Mouse (Mus musculus) forebrain, embryonic 16.5 days (tissue): ENCODE measurements around the gene Mrtfb. TPM values are rescaled to one million over a fixed set of nuclear protein-coding genes. Genes with fewer than 3 reads are reported as not detected.
A peak's percentile ranks its signal among the peaks of the same experiment; 100 is the strongest.

Source experiments
- ATAC-seq: fragments of 200-750 bp; cut with Nextera tagmentation; 2 replicates; pipeline ENCODE4 v1.8.0; 2017; ENCODE audit warnings: mild to moderate bottlenecking, moderate library complexity
- H3K27ac ChIP-seq: fragments of 300-500 bp; sonication (generic); 2 replicates; pipeline ENCODE4 v1.5.1; 2014; ENCODE audit warnings: low read length, control low read depth
- H3K27me3 ChIP-seq: fragments of 300-500 bp; sonication (generic); replicated peaks from 2 replicates; pipeline ENCODE4 v1.6.1; 2014; ENCODE audit warnings: low read length; ENCODE audit not compliant: control insufficient read depth, insufficient read depth
- H3K36me3 ChIP-seq: fragments of 300-500 bp; sonication (generic); 2 replicates; pipeline ENCODE4 v1.6.1; 2014; ENCODE audit not compliant: control insufficient read depth, insufficient read depth
- H3K4me1 ChIP-seq: fragments of 300-500 bp; sonication (generic); replicated peaks from 2 replicates; pipeline ENCODE4 v1.6.1; 2014; ENCODE audit warnings: low read length; ENCODE audit not compliant: control insufficient read depth, insufficient read depth
- H3K4me2 ChIP-seq: fragments of 300-500 bp; sonication (generic); 2 replicates; pipeline ENCODE4 v1.6.1; 2014; ENCODE audit warnings: mild to moderate bottlenecking, low read length, control low read depth
- H3K4me3 ChIP-seq: fragments of 300-500 bp; sonication (generic); replicated peaks from 2 replicates; pipeline ENCODE4 v1.5.1; 2014; ENCODE audit warnings: mild to moderate bottlenecking, low read length, control low read depth
- H3K9ac ChIP-seq: fragments of 300-500 bp; sonication (generic); replicated peaks from 2 replicates; pipeline ENCODE4 v1.6.1; 2014; ENCODE audit warnings: low read depth, low read length, control low read depth
- H3K9me3 ChIP-seq: fragments of 300-500 bp; sonication (generic); 2 replicates; pipeline ENCODE4 v1.6.1; 2016; ENCODE audit warnings: low read length; ENCODE audit not compliant: control insufficient read depth
- WGBS: fragments of 180-500 bp; shearing (Covaris S2); extraction: QIAGEN DNeasy Blood & Tissue Kit; methylation state at CpG from one replicate; pipeline ENCODE4 v1.1.7; 2014; 5-methylcytosine and 5-hydroxymethylcytosine counted together
- polyA plus RNA-seq: library from polyadenylated mRNA; unstranded; fragments of >200 nt; fragmentation: Nextera tagmentation; extraction: Ambion mirVana; gene quantifications from 2 replicates; pipeline ENCODE4 v1.2.1, GENCODE M21; 2015

The Mrtfb gene
- polyA plus RNA-seq, 1 experiment from 2014 or later, result 16.4 TPM

DNA sequence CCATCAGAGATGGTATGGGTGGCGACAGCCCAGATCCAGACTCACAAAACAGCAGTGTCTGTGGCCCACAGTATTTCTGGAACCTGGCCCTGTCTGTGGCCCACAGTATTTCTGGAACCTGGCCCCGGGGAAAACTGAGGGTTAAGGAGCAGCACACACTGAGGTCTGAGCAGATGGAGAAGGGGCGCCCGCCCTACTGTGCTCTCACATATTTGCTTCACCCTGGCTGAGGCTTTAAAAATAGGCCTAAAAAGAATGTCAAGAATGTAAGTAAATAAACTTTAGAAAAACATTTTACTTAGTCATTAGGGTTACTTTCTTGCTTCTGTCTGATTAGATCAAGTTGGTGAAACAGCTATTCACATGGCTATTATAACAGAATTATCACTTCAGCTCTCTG lies 131.0 kb downstream of the Mrtfb start:
- H3K4me3 ChIP-seq, result no peak overlapping the region
- no peak for ATAC-seq
- no peak overlapping the region for H3K27ac ChIP-seq
- no peaks in the 10 kb centered on the region; the same call in 1 of the 2 replicates for H3K36me3 ChIP-seq
- WGBS, result 90% methylated on average over 4 of the region's 4 CpGs
- no peak overlapping the region for H3K4me2 ChIP-seq
- H3K9ac ChIP-seq, result no peak overlapping the region
- no peaks in the 10 kb centered on the region for H3K27me3 ChIP-seq
- no peaks in the 10 kb centered on the region for H3K4me1 ChIP-seq
- no peaks in the 10 kb centered on the region for H3K9me3 ChIP-seq

DNA sequence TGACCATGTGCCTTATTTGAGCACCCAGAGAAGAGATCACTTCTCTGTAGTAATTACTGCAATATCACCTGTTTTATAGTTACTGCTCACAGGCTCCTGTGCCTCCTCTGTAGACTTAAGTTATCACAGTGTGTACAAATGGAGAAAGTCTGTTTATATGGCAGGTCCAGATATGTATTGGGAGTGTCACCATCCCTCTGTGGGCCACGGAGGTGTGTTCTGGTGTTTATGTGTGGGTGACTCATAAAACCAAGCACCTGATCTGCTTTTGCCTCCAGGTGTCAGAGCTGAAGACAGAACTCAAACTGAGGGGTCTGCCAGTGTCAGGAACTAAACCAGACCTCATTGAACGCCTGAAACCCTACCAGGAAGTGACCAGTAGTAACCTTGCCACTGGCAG lies 144.1 kb downstream of the Mrtfb start:
- no peak overlapping the region for H3K4me3 ChIP-seq
- no peak overlapping the region for H3K27ac ChIP-seq
- H3K36me3 ChIP-seq, result peaks cover 14% of the 10 kb centered on the region
- no peaks in the 10 kb centered on the region for H3K4me1 ChIP-seq
- no peaks in the 10 kb centered on the region for H3K27me3 ChIP-seq
- no peaks in the 10 kb centered on the region for H3K9me3 ChIP-seq
- H3K9ac ChIP-seq, result no peak overlapping the region
- WGBS, result 82% methylated on average over 2 of the region's 2 CpGs
- ATAC-seq, result no peak
- no peak overlapping the region for H3K4me2 ChIP-seq

DNA sequence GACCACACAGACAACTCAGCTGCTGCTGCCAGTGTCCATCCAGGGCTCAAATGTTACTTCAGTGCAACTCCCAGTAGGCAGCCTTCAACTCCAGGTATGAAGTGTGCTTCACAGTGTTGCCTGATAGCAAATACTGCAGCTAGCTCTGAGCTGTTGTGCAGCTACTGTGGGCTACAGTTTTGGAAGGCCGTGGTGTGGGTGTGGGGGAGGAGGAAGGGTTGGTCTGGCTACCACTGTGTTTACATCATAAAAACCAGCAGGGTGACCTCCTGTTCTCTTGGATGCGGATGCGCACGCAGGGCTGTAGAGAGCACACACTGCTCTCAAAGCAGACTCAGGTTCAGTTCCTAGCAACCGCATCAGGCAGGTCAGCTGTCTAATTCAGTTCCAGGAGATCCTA lies 145.3 kb downstream of the Mrtfb start:
- no peak overlapping the region for H3K9ac ChIP-seq
- H3K4me1 ChIP-seq, result no peaks in the 10 kb centered on the region
- no peak overlapping the region for H3K4me2 ChIP-seq
- no peak overlapping the region for H3K4me3 ChIP-seq
- no peaks in the 10 kb centered on the region for H3K9me3 ChIP-seq
- H3K27ac ChIP-seq, result no peak overlapping the region
- 91% methylated on average over 5 of the region's 5 CpGs for WGBS
- no peaks in the 10 kb centered on the region for H3K27me3 ChIP-seq
- peaks cover 10% of the 10 kb centered on the region; the same call in 1 of the 2 replicates for H3K36me3 ChIP-seq
- no peak for ATAC-seq

DNA sequence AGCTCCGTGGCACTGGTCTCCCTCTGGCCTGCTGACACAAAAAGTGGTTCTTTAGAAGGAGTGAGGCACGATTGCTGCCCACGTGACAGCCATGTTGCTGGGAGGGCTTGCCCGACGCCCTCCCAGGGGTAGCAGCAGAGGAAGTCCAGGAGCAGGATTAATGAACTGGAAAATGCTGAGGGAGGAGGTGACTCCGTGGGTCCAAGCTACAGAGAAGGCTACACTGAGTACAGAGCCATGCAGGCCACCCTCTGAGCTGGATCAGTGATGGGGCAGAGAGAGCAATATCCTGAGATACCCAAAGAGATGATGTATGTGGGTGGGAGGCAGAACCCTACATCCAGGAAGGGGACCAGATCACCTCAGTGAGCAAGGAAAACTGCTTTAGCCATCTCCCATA lies 148.4 kb downstream of the Mrtfb start:
- no peak overlapping the region for H3K4me3 ChIP-seq
- 80% methylated on average over 6 of the region's 6 CpGs for WGBS
- H3K4me2 ChIP-seq, result no peak overlapping the region
- no peak overlapping the region for H3K27ac ChIP-seq
- H3K9me3 ChIP-seq, result no peaks in the 10 kb centered on the region
- ATAC-seq, result no peak
- no peak overlapping the region for H3K9ac ChIP-seq
- no peaks in the 10 kb centered on the region for H3K4me1 ChIP-seq
- H3K36me3 ChIP-seq, result peaks cover 12% of the 10 kb centered on the region; the same call in 1 of the 2 replicates
- no peaks in the 10 kb centered on the region for H3K27me3 ChIP-seq

DNA sequence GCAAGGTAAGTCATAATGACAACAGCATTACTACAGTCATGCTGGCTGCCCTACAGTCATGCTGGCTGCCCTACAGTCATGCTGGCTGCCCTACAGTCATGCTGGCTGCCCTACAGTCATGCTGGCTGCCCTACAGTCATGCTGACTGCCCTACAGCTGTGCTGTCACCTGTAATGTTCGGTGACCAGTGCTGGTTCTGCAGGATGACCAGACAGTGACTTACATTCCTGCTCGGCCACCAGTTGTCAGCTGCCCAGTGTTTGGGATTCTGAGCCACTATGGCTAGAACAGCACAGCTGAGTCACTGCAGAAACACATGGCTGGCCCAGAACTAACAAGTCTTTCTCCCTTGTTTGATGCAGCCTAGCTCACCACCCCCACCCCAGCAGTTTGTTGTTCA lies 149.1 kb downstream of the Mrtfb start:
- Histone ChIP-seq H3K9ac (no peak overlapping the region), H3K27ac (no peak overlapping the region), H3K4me2 (no peak overlapping the region), H3K4me3 (no peak overlapping the region), H3K27me3 (no peaks in the 10 kb centered on the region), H3K9me3 (no peaks in the 10 kb centered on the region), H3K36me3 (peaks cover 12% of the 10 kb centered on the region; the same call in 1 of the 2 replicates), H3K4me1 (no peaks in the 10 kb centered on the region)
- no peak for ATAC-seq
- WGBS, result 87% methylated on average over 2 of the region's 2 CpGs

DNA sequence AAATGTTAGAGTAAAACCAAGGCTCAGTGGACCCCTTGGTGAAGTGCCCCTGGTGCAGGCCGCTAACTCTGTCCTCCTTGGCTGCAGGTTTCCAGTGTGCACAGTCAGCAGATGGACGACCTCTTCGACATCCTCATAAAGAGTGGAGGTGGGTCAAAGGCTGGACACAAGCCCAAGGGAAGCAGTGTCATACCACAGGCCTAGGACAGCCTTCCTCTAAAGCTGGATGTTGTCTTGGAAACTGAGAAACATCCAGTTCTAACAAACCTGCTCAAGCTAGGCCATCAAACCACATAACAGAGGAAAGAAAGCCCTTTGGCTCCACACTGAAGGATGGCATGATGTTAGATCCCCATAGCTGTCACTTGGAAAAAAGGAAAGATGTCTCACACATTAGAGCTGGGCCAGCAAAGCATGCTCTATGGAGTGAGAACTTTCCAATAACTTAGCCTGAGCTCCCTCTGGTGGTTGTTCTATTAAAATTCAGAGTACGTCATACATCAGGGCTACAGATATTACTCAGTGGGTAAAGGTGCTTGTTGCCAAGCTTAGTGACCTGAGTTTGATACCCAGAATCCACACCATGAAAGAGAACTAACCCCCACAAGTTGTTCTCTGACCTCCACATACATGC lies 153.4 kb downstream of the Mrtfb start:
- Histone ChIP-seq H3K36me3 (peaks cover 10% of the 10 kb centered on the region), H3K9me3 (no peaks in the 10 kb centered on the region), H3K4me3 (no peak overlapping the region), H3K27me3 (no peaks in the 10 kb centered on the region), H3K4me1 (no peaks in the 10 kb centered on the region), H3K9ac (no peak overlapping the region), H3K4me2 (no peak overlapping the region), H3K27ac (no peak overlapping the region)
- 79% methylated on average over 4 of the region's 4 CpGs for WGBS
- peak; percentile 92 for ATAC-seq

DNA sequence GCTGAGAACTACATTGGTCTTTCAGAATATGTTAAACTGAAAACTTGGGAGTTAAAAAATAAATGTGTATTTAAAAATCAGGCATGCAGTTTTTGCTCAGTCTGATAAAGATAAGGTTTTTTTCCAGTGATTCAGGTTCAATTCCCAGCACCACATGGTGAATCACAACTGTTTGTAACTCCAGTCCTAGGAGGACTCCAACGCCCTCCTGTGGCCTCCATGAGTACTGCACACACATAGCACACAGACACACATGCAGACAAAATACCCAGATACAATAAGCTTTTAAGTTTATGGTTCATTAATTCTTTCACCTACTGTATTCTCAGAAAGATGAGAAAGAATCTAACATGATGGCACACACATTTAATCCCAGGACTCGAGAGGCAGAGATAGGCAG lies 154.5 kb downstream of the Mrtfb start:
- no peak overlapping the region for H3K27ac ChIP-seq
- H3K4me2 ChIP-seq, result no peak overlapping the region
- no peaks in the 10 kb centered on the region for H3K4me1 ChIP-seq
- no peak overlapping the region for H3K9ac ChIP-seq
- peaks cover 10% of the 10 kb centered on the region for H3K36me3 ChIP-seq
- H3K9me3 ChIP-seq, result no peaks in the 10 kb centered on the region
- ATAC-seq, result no peak
- no peaks in the 10 kb centered on the region for H3K27me3 ChIP-seq
- WGBS, result 94% methylated on average over 2 of the region's 2 CpGs
- no peak overlapping the region for H3K4me3 ChIP-seq

DNA sequence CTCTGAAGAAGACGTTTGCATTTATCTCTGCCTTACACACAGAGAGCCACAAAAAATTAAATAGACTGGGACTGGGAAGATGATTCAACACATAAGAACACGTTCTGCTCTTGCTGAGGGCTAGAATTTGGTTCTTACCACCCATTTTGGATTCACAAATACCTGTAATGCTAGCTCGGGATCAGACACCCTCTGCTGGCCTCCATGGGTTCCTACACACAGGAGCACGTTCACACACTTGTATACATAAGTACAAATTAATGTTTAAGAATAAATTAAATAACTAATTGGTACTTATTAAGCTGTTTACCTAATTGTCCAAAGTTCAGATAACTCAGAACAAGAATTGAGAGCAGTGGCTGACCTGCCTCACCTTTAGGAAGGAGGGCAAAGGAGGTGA lies 155.2 kb downstream of the Mrtfb start:
- Histone ChIP-seq H3K36me3 (peaks cover 10% of the 10 kb centered on the region), H3K4me3 (no peak overlapping the region), H3K9me3 (no peaks in the 10 kb centered on the region), H3K27me3 (no peaks in the 10 kb centered on the region), H3K4me1 (no peaks in the 10 kb centered on the region), H3K9ac (no peak overlapping the region), H3K4me2 (no peak overlapping the region), H3K27ac (no peak overlapping the region)
- 93% methylated on average over 4 of the region's 4 CpGs for whole genome bisulfite sequencing
- ATAC-seq, result no peak

DNA sequence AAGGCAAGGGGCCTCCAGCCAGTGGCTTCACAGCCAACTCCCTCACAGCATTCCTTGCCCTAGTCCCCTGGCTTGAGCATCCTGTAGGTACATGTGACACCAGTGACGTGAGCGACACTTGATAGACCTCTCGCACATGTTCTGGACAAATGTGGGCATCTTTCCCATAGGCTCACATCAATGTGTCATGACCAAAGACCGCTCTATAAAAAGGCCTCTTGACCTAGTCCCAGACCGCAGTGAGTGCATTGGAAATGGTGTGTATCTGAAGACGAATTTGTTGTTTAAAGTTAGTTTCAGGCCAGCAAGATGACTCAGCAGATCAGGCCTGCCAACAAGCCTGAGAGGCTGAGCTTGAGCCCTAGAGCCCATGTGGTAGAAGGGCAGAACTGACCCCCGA lies 158.3 kb downstream of the Mrtfb start:
- no peaks in the 10 kb centered on the region for H3K9me3 ChIP-seq
- no peak for ATAC-seq
- 94% methylated on average over 7 of the region's 7 CpGs for WGBS

DNA sequence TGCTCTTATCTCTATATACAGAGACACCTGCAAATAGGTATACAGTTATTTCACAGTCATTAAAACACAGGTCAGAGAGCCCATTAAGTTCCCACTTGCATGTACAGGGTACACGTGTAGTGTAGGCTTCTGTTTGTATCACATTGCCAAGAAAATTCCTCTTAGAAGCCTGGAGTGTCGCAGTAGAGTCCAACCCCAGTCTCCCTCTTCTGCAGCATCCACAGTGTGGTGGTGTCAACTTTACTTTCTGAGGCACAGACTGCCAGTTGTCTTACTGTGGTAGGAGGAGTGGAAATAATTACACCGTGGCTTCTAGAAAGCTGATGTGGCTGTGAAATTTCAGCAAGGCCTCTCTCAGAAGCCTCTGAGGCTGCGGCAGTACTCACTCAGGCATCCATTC lies 158.7 kb downstream of the Mrtfb start:
- peaks cover 8% of the 10 kb centered on the region for H3K36me3 ChIP-seq
- WGBS, result 84% methylated on average over 4 of the region's 4 CpGs

More for the DNA sequence above, 158.3 kb downstream of the Mrtfb start:
- Histone ChIP-seq H3K27me3 (no peaks in the 10 kb centered on the region), H3K4me2 (no peak overlapping the region), H3K4me3 (no peak overlapping the region), H3K36me3 (peaks cover 8% of the 10 kb centered on the region), H3K27ac (no peak overlapping the region), H3K4me1 (no peaks in the 10 kb centered on the region), H3K9ac (no peak overlapping the region)

More for the DNA sequence above, 158.7 kb downstream of the Mrtfb start:
- H3K4me2 ChIP-seq, result no peak overlapping the region
- no peak overlapping the region for H3K4me3 ChIP-seq
- no peak overlapping the region for H3K9ac ChIP-seq
- H3K4me1 ChIP-seq, result no peaks in the 10 kb centered on the region
- H3K9me3 ChIP-seq, result no peaks in the 10 kb centered on the region
- H3K27ac ChIP-seq, result no peak overlapping the region
- H3K27me3 ChIP-seq, result no peaks in the 10 kb centered on the region
- ATAC-seq, result no peak
